Mouse (Mus musculus) liver, adult 2 months (tissue): ENCODE data around the gene Acy3.

Source experiments
- CTCF ChIP-seq: fragments of 200-500 bp; IDR thresholded peaks from 2 replicates; pipeline ENCODE4 v1.5.1; 2011; ENCODE audit warnings: low read depth, low read length, control low read depth
- POLR2A ChIP-seq: fragments of 200-500 bp; IDR thresholded peaks from 2 replicates; pipeline ENCODE4 v1.6.1; 2011; ENCODE audit warnings: low read length, control low read depth; ENCODE audit not compliant: insufficient read depth; ENCODE audit errors: extremely low read depth

GRCm38 (mm10) chr19:4003641-4004040 lies 17.3 kb downstream of the Acy3 start:
- TF ChIP-seq CTCF (no peak), POLR2A (no peak)
